Mouse (Mus musculus): ENCODE measurements around the gene Tmem200b. TPM values are rescaled to one million over a fixed set of nuclear protein-coding genes. Genes with fewer than 3 reads are reported as not detected.

Gene Tmem200b
- polyA plus RNA-seq, 1 experiment from 2014 or later: 0.74 TPM

DNA sequence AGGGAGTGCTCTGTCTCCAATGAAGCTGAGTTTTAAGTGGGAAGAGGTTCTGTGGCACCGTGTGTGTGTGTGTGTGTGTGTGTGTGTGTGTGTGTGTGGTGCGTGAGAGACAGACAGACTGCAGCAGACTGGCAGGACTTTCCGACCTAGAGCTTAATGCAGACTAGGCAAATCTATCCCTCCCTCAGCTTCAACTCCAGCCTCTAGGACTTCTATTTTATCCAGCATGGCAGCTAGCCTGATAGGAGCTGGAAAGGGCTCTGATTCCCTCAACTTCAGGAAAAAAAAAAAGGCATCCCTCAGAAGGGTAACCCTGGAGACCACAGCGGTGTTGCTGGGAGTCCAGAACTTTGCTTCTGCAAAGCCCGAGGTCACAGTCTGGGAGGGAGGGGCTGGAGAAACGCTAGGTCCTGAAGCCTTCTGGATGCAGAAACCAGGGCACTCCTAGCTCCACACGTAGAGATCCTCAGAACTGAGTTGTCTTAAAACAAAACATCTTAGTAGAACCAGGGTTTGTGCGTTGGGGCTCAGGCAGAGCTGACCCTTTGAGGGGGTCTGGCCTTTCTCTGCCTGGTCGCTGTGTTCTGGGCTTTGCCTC is 7.4 kb upstream of the Tmem200b start:
- no peak for ATAC-seq
- Histone ChIP-seq H3K9me3 (no peaks in the 10 kb centered on the region), H3K4me2 (replicated peaks) (no peak overlapping the region), H3K9ac (no peak overlapping the region), H3K27me3 (replicated peaks) (peaks cover 19% of the 10 kb centered on the region), H3K4me1 (replicated peaks) (peaks cover 37% of the 10 kb centered on the region), H3K36me3 (no peaks in the 10 kb centered on the region), H3K27ac (no peak overlapping the region), H3K4me3 (replicated peaks) (no peak overlapping the region)
- 23% methylated on average over 9 of the region's 9 CpGs for whole genome bisulfite sequencing

DNA sequence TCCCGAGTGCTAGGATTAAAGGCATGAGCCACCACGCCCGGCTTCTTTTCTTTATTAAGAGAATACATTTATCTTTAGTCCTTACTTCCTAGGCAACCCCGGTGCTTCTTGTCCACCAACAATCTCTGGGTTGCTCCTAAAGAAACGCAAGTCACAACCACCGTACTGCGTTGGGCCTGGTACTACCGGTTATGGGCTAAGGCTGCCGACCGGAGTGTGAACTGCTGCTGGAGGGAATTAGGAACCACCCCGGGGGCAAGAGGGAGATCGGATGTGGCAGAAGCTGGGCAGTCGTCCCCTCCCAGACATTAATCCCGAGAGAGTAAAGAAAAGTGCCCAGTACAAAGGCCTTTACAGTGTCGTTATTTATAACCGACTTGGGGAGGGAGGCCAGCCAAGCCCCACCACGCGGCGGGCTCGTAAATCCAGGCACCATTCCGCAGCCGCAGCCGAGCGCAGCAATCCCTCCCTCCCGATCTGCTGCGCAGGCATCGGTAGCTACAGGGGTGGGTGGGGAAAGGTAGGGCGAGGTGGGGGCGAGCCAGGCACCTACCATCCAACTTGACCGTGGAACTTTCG is 6.6 kb upstream of the Tmem200b start:
- peaks cover 44% of the 10 kb centered on the region for H3K4me1 ChIP-seq (replicated peaks)
- WGBS: 4% methylated on average over 31 of the region's 31 CpGs

DNA sequence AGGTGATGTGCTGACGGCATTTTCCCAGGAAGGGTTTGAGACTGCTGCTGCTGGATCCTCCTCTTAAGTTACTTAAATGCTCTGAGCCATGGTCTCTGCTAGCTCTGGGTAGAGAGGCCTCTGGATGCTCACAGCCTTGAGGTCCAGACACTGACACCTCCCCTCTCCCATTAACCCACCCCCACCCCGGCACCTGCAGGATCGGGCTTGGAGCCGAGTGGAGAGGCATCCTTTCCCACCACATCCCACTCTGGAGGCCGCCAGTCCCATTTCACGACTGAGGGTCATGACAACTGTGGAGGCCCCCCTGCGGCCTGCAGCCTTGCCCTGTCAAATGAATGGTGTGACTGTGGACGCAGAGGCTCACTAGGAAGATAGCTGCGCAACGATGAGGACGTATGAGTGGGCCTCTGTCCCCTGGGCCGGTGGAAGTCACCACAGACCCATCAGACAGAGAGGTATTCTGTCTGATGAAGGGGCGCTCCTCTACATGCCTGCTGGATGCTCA is 5.7 kb upstream of the Tmem200b start:
- Histone ChIP-seq H3K4me2 (replicated peaks) (peak overlapping the region; percentile 60; the same call in 1 of the 2 replicates), H3K9me3 (no peaks in the 10 kb centered on the region), H3K9ac (no peak overlapping the region), H3K27me3 (replicated peaks) (peaks cover 19% of the 10 kb centered on the region), H3K4me3 (replicated peaks) (no peak overlapping the region; the same call in 1 of the 2 replicates), H3K27ac (no peak overlapping the region), H3K36me3 (no peaks in the 10 kb centered on the region), H3K4me1 (replicated peaks) (peaks cover 45% of the 10 kb centered on the region)
- 40% methylated on average over 13 of the region's 13 CpGs for WGBS
- no peak for ATAC-seq

More for the DNA sequence above, 6.6 kb upstream of the Tmem200b start:
- no peaks in the 10 kb centered on the region for H3K36me3 ChIP-seq
- H3K9ac ChIP-seq: peak overlapping the region; percentile 33
- H3K27me3 ChIP-seq (replicated peaks): peaks cover 19% of the 10 kb centered on the region
- 0 out of 2 replicates have a peak overlapping the region, but pooled peaks have one; percentile 19 for H3K27ac ChIP-seq
- no peaks in the 10 kb centered on the region for H3K9me3 ChIP-seq
- peak overlapping the region; percentile 19 for H3K4me3 ChIP-seq (replicated peaks)
- ATAC-seq: no peak
- peak overlapping the region; percentile 60 for H3K4me2 ChIP-seq (replicated peaks)

DNA sequence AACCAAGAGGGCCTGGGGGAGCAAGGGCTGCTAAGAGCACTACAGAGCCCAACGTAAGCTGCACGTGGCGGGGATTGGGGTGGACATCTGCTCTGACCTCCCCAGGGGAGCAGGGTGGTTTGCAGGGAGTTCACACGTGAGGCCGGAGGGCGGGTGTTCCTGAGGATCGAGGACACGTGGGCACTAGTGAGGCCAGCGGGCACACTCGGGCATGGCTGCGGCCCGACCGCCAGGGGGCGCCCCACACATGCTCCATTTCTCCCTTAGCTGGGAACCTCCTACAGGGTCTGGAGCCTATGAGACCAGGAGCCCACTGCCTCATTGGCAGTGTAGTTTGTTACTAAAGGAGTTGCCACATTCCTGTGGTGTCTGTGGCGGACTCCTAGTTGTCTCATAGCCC is 5.1 kb upstream of the Tmem200b start:
- H3K27me3 ChIP-seq (replicated peaks): peaks cover 19% of the 10 kb centered on the region
- no peak overlapping the region for H3K4me3 ChIP-seq (replicated peaks)
- H3K9ac ChIP-seq: no peak overlapping the region
- no peak; the same call in 1 of the 2 replicates for ATAC-seq
- H3K27ac ChIP-seq: no peak overlapping the region
- H3K4me1 ChIP-seq (replicated peaks): peaks cover 48% of the 10 kb centered on the region
- no peak overlapping the region for H3K4me2 ChIP-seq (replicated peaks)
- H3K9me3 ChIP-seq: no peaks in the 10 kb centered on the region
- no peaks in the 10 kb centered on the region for H3K36me3 ChIP-seq
- WGBS: 12% methylated on average over 15 of the region's 15 CpGs

DNA sequence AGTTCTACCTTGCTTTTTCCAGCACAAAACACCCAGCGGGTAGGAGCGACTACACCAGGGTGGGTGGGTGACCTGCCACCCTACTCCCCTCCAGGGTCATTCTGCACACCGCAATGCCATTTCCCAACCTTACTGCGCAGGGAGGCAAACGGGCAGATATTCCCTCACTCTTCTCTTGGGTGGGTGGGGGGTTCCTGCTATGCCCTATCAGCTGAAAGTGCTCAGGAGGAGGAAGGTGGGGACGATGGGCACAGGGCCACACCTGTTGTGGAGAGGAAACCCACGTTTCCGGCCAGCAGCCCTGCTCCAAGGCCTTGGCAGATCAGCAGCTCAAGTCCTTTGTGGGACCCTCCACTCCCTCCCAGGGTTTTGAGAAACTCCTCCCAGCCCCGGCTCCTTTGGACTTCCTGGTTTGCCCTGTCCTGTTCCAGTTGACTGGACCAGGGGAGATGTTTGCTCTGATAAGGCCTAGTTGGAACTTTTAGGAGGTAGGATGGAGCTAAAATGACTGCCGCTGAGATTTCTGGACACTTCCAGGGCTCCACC is 4.5 kb upstream of the Tmem200b start:
- no peaks in the 10 kb centered on the region for H3K9me3 ChIP-seq
- H3K4me3 ChIP-seq (replicated peaks): no peak overlapping the region
- WGBS: 78% methylated on average over 10 of the region's 10 CpGs
- H3K27me3 ChIP-seq (replicated peaks): peaks cover 24% of the 10 kb centered on the region
- H3K9ac ChIP-seq: no peak overlapping the region
- H3K27ac ChIP-seq: no peak overlapping the region
- H3K4me1 ChIP-seq (replicated peaks): peaks cover 55% of the 10 kb centered on the region
- H3K4me2 ChIP-seq (replicated peaks): no peak overlapping the region
- H3K36me3 ChIP-seq: no peaks in the 10 kb centered on the region
- ATAC-seq: no peak

DNA sequence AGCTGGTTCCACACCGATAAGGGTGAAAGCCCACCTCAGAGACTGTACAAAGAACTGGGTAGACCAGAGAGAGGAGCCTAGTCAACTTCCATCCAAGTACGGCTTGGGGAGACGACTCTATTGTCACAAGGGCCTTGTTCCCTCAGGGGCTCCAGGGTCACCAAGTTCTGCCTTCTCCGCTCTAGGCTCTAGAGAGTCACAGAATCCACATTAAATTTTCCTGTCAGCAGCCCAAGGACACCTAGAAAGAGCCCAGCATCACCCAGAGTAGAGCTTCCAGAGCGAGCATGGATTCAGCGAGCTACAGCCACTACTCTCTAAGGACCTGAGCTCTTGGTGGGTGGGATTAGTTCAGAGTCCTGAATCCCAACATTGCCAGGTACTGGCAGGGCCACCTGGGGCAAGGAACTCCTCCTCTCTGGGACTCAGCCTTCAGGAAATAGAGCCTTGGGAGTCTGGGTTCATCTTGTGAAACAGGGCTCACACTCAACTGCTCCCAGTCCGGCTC is 3.5 kb upstream of the Tmem200b start:
- H3K9me3 ChIP-seq: no peaks in the 10 kb centered on the region
- no peak for ATAC-seq
- no peak overlapping the region for H3K9ac ChIP-seq
- no peak overlapping the region for H3K4me3 ChIP-seq (replicated peaks)
- peaks cover 60% of the 10 kb centered on the region for H3K4me1 ChIP-seq (replicated peaks)
- 79% methylated on average over 7 of the region's 7 CpGs for WGBS
- no peak overlapping the region for H3K27ac ChIP-seq
- H3K27me3 ChIP-seq (replicated peaks): peaks cover 33% of the 10 kb centered on the region
- H3K4me2 ChIP-seq (replicated peaks): no peak overlapping the region
- no peaks in the 10 kb centered on the region for H3K36me3 ChIP-seq

DNA sequence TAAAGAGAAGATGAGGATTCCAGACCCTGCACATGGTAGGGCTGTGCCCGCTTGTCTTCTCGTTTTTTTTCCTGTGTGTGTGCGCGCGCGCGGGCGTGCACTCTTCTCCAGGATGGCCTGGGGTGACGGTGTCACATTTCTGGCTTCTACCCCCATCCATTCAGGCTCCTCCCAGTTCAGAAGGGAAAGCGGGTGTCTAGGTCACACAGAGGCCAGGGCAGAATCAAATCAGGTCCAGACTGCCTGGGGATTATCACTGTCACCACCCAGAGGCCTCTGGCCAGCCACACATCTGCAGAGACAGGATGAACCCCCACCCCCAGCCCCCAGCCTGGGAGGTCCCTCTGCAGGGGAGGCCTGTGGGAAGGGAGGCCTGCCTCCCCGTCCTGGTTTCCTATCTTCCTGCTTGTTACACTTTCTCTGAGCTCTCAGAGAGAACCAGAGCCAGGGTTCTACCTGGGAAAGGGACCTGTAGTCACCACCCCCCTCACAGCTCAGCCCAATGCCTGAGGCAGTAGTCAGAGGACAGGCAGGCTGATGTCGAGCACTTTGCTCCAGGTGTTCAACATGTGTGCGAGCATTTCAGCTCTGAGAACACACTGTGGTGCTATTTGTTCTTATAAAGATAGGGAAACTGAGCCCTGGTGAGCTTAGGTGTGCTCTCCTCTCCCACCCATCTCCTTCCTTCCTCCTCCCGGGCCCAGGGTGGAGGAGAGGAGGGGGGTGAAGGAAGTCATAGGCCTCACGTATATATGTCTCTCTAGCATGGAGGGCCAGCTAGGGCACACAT is 2.7 kb upstream of the Tmem200b start:
- Histone ChIP-seq H3K9me3 (no peaks in the 10 kb centered on the region), H3K4me3 (replicated peaks) (no peak overlapping the region), H3K4me1 (replicated peaks) (peaks cover 60% of the 10 kb centered on the region), H3K36me3 (no peaks in the 10 kb centered on the region), H3K4me2 (replicated peaks) (peak overlapping the region; percentile 96), H3K27me3 (replicated peaks) (peaks cover 34% of the 10 kb centered on the region), H3K9ac (no peak overlapping the region), H3K27ac (no peak overlapping the region; the same call in 1 of the 2 replicates)
- 0 out of 2 replicates have a peak, but pooled peaks have one; percentile 27 for ATAC-seq
- WGBS: 26% methylated on average over 15 of the region's 15 CpGs

DNA sequence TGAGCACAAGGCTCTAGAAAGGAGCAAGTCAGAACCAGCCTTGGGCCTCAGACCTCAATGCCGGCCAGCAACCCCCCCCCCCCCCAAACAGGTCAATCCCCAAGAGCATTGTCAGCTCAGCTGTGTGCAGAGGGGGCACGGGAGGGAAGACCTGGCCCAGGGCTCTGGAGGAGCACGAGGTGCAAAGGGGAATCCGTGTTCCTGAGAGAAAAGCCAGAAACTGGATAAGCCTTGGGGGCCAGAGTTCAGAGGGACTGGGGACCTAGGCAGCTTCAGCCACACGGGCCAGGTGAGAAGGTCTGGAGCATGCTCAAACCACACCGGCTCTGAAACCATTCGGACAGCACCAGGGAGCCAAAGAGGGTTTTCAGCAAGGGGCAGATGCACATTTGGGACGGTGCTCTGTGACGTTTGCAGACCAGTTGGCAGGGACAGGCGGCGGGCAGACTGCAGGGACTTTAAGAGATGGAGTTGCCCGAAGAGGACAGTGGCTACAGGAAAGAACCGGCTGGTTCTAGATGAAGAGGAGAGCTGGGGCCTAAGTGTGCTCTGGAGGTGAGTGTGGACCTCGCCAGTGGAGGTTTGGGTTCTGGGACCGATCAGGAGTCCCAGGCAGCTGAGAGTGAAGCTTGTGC is 1.9 kb upstream of the Tmem200b start:
- H3K4me1 ChIP-seq (replicated peaks): peaks cover 66% of the 10 kb centered on the region
- H3K9me3 ChIP-seq: no peaks in the 10 kb centered on the region
- H3K27ac ChIP-seq: peak overlapping the region; percentile 29; the same call in 1 of the 2 replicates
- peak overlapping the region; percentile 59; the same call in 1 of the 2 replicates for H3K9ac ChIP-seq
- 26% methylated on average over 15 of the region's 15 CpGs for WGBS
- 0 out of 2 replicates have a peak, but pooled peaks have one; percentile 1 for ATAC-seq
- H3K4me2 ChIP-seq (replicated peaks): peak overlapping the region; percentile 96
- H3K36me3 ChIP-seq: no peaks in the 10 kb centered on the region
- peaks cover 34% of the 10 kb centered on the region for H3K27me3 ChIP-seq (replicated peaks)
- peak overlapping the region; percentile 63 for H3K4me3 ChIP-seq (replicated peaks)

DNA sequence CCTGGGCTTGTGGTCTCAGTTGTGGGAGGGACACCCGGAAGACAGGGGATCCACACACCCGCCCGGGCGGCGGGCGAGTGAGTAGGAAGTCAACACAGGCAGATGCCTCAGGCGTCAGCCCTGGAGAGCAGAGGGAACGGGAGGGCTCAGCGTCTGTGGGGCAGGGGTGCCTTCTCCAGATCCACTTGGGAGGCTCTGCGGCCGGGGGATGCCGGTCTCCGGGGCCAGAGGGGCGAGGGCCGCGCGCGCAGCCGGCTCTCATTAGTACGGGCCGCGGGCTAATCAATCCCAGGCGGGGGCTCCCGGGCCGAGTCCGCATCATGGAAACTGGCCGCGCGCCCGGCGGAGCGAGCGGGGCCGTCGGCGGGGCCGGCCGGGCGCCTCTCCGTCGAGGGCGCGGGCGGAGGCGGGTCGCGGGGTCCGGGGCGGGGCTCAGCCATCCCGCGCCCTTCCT is 1.4 kb upstream of the Tmem200b start:
- peak overlapping the region; percentile 63 for H3K4me3 ChIP-seq (replicated peaks)
- H3K36me3 ChIP-seq: no peaks in the 10 kb centered on the region
- 6% methylated on average over 51 of the region's 51 CpGs for WGBS
- peak overlapping the region; percentile 59 for H3K9ac ChIP-seq
- H3K27ac ChIP-seq: peak overlapping the region; percentile 29; the same call in 1 of the 2 replicates
- peak; percentile 31 for ATAC-seq
- peaks cover 34% of the 10 kb centered on the region for H3K27me3 ChIP-seq (replicated peaks)
- peak overlapping the region; percentile 96 for H3K4me2 ChIP-seq (replicated peaks)
- no peaks in the 10 kb centered on the region for H3K9me3 ChIP-seq
- peaks cover 61% of the 10 kb centered on the region for H3K4me1 ChIP-seq (replicated peaks)

DNA sequence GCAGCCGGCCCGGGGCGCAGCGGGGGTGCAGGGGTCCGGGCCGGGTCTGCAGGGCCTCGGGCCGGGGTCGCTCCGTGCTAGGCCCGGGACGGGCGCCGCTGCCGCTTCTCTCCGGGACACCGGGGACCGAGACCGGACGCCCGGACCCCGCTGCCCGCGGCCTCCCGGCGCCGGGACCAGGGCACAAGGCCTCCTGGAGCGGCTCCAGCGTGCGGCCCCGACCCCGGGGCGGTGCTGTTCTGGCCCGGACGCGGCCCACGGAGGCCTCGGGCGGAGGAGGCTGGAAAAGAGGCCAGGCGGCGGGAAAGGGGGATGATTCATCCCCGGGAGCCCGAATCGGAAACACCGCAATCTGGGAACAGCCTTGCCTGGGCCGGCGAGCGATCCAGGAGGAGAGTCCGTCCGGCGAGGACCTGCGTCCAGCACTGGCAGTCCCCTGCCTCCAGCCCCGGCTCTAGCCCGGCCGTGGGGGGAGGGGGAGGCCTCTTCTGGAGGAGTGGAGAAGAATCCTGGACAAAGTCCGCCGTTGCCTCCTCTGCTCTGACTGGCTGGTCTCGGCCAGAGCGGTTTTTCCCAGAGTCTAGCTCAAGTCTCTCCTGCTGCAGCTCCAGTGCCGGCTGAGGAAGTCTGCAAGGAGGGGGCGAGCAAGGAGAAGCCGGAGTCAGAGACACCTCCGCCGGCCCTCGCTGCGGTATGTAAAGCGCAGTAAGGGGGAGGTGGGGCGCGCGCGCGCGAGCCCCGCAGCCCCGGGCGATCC is 798 bp upstream of the Tmem200b start:
- Histone ChIP-seq H3K9ac (peak overlapping the region; percentile 59), H3K27me3 (replicated peaks) (peaks cover 30% of the 10 kb centered on the region), H3K4me1 (replicated peaks) (peaks cover 55% of the 10 kb centered on the region), H3K4me2 (replicated peaks) (peak overlapping the region; percentile 96), H3K4me3 (replicated peaks) (peak overlapping the region; percentile 63), H3K36me3 (no peaks in the 10 kb centered on the region), H3K27ac (peak overlapping the region; percentile 29), H3K9me3 (no peaks in the 10 kb centered on the region)
- WGBS: under 1% methylated on average over 69 of the region's 76 CpGs
- ATAC-seq: peak; percentile 27

DNA sequence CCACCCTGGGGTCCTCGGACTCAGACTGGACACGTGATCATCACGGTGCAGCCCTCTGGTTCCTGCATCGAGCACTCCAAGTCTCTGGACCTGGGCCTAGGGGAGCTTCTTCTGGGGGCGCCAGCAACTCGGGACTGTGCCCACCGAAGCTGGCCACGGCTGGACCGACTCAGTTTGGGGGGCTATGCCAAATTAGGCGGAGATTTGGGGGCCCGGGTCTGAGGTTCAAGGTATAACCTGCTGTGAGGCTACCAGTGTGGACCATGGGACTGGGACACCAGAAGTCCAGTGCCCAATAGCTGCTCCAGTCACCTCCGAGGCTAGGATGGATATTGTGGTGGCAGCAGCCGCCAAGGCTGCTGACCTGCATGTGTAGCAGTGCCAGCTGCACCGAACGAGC is 833 bp downstream of the Tmem200b start:
- Histone ChIP-seq H3K9me3 (no peaks in the 10 kb centered on the region), H3K9ac (peak overlapping the region; percentile 59), H3K27me3 (replicated peaks) (peaks cover 17% of the 10 kb centered on the region), H3K27ac (no peak overlapping the region), H3K4me2 (replicated peaks) (peak overlapping the region; percentile 96), H3K4me1 (replicated peaks) (peaks cover 47% of the 10 kb centered on the region), H3K36me3 (no peaks in the 10 kb centered on the region), H3K4me3 (replicated peaks) (peak overlapping the region; percentile 63)
- 63% methylated on average over 15 of the region's 15 CpGs for WGBS
- ATAC-seq: no peak
